Mouse (Mus musculus) liver, adult (tissue): ENCODE results near the gene Ffar4.

ENCODE experiments used
- GATA4 ChIP-seq: IDR thresholded peaks from 2 replicates; pipeline ENCODE4 v1.6.1; 2014; ENCODE audit warnings: mild to moderate bottlenecking, low read length; ENCODE audit not compliant: insufficient replicate concordance

Ffar4 gene

GRCm38 (mm10) chr19:38082931-38083525, 13.8 kb upstream of the Ffar4 start:
- TF ChIP-seq GATA4: no peak

- no peak for TF ChIP-seq GATA4
Measured at GRCm38 (mm10) chr19:38085841-38086240, 11.0 kb upstream of the Ffar4 start.

- TF ChIP-seq GATA4: no peak
Measured at GRCm38 (mm10) chr19:38086948-38087551, 9.8 kb upstream of the Ffar4 start.

GRCm38 (mm10) chr19:38089358-38089757, 7.5 kb upstream of the Ffar4 start:
- no peak for TF ChIP-seq GATA4

- no peak for TF ChIP-seq GATA4
Measured at GRCm38 (mm10) chr19:38091512-38091985, 5.3 kb upstream of the Ffar4 start.

GRCm38 (mm10) chr19:38096231-38096630, 640 bp upstream of the Ffar4 start:
- TF ChIP-seq GATA4: no peak

- TF ChIP-seq GATA4: no peak
Measured at GRCm38 (mm10) chr19:38107871-38108270, 11.0 kb downstream of the Ffar4 start.

- TF ChIP-seq GATA4: no peak
Measured at GRCm38 (mm10) chr19:38109506-38110242, 12.8 kb downstream of the Ffar4 start.

GRCm38 (mm10) chr19:38111056-38111455, 14.2 kb downstream of the Ffar4 start:
- TF ChIP-seq GATA4: no peak

- no peak for TF ChIP-seq GATA4
Measured at GRCm38 (mm10) chr19:38112575-38112974, 15.7 kb downstream of the Ffar4 start.

- no peak for TF ChIP-seq GATA4
Measured at GRCm38 (mm10) chr19:38114834-38115491, 18.1 kb downstream of the Ffar4 start.

GRCm38 (mm10) chr19:38120123-38120760, 23.4 kb downstream of the Ffar4 start:
- no peak for TF ChIP-seq GATA4

GRCm38 (mm10) chr19:38123921-38124320, 27.1 kb downstream of the Ffar4 start:
- no peak for TF ChIP-seq GATA4

- no peak for TF ChIP-seq GATA4
Measured at GRCm38 (mm10) chr19:38124401-38125218, 27.7 kb downstream of the Ffar4 start.
